Mouse (Mus musculus): ENCODE results near the gene Olfr730.

Gene Olfr730

GRCm38 (mm10) chr14:50188098-50188497, at the start of gene Olfr730:
Gene Olfr730, minus strand, starts transcription at chr14:50188198.
- no peak for DNase-seq (ENCODE audit: extremely low read depth, low read depth)

DNA sequence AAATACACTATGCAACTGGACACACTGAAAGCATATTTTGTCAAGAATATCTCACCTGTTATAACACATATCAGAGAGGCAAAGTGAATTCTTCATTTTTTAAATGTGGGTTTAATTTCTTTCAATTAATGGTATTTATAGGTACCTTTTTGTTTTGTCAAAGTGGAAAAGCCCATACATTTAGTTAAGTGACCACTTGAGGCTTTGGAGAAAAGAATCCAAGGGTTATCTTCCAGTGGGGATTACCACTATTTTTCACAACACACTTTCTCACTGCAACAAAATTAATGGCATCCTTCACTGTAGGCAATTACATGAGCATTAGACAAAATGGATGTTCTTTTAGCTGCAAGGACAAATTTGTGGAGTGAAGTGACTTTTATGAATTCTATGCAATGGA, 35.2 kb downstream of the Olfr730 start, which contains the start of gene Olfr729:
TSS of gene Olfr729 (minus strand) at position 101 of the 400 bp plus-strand sequence.
- no peak for DNase-seq (ENCODE audit: extremely low read depth, low read depth)

DNA sequence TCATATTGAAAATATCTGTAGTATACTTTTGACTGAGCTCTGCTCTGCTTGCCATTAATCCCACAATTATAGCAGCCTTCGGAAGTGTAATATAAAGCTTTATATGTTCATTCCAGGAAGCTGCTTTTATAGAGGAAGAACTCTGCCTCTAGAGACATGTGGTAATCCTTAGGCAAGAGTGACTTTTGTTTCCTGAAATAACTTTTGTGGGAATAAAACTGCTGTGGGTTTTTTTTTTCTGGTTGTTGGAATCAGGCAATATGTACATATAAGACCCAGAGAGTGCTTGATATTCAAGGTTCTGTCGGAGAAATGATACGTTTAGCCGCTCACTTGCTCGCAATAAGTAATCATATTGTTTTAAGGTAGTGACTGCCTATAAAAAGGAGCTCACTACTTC, 45.4 kb downstream of the Olfr730 start, which contains the start of gene Olfr728:
TSS of gene Olfr728 (minus strand) at position 101 of the 400 bp plus-strand sequence.
- DNase-seq (ENCODE audit: extremely low read depth, low read depth), result no peak
